Mouse (Mus musculus): ENCODE measurements around the gene Capn1. TPM values are rescaled to one million over a fixed set of nuclear protein-coding genes. Genes with fewer than 3 reads are reported as not detected.
A peak's percentile ranks its signal among the peaks of the same experiment; 100 is the strongest.

The Capn1 gene
- polyA plus RNA-seq, 2 experiments: 25.6 to 28.0 TPM

GRCm38 (mm10) chr19:5975676-5976075 is 40.0 kb downstream of the Capn1 start:
- peaks cover 0 to 4% of the 10 kb centered on the region in 2 experiments; a peak in 2 of 4 replicates for H3K4me1 ChIP-seq (replicated peaks; ENCODE audit: control insufficient read depth in 2 of 2, insufficient read depth in 2 of 2, low read length in 1 of 2)
- no peaks in the 10 kb centered on the region for H3K27me3 ChIP-seq (ENCODE audit: control insufficient read depth, insufficient read depth, low read length)
- WGBS (ENCODE audit: insufficient replicate concordance): 71% methylated on average over 4 of the region's 4 CpGs
- no peaks in the 10 kb centered on the region for H3K36me3 ChIP-seq (replicated peaks; ENCODE audit: control insufficient read depth, insufficient read depth, low read depth)
- TF ChIP-seq CTCF (IDR thresholded peaks at IDR 0.05; ENCODE audit: low read depth) (no peak), EP300 (IDR thresholded peaks at IDR 0.05; ENCODE audit: low read depth) (no peak)
- H3K4me2 ChIP-seq (ENCODE audit: low read depth): no peak overlapping the region
- no peak overlapping the region for H3K27ac ChIP-seq
- H3K9me3 ChIP-seq (ENCODE audit: control insufficient read depth, low read length): no peaks in the 10 kb centered on the region
- no peak overlapping the region for H3K4me3 ChIP-seq (ENCODE audit: insufficient read depth in 1 of 2, low read depth in 2 of 2, low read length in 2 of 2)
- DNase-seq (ENCODE audit: low read depth in 3 of 3, low spot score in 3 of 3): no peak
- ATAC-seq (ENCODE audit: insufficient read depth): no peak
- H3K9ac ChIP-seq (replicated peaks): no peak overlapping the region

GRCm38 (mm10) chr19:5975112-5975511 is 40.6 kb downstream of the Capn1 start:
- no peak overlapping the region for H3K4me3 ChIP-seq (ENCODE audit: insufficient read depth in 1 of 2, low read depth in 2 of 2, low read length in 2 of 2)
- DNase-seq (ENCODE audit: low read depth in 3 of 3, low spot score in 3 of 3) (no peak), ATAC-seq (ENCODE audit: insufficient read depth) (no peak)
- no peaks in the 10 kb centered on the region for H3K36me3 ChIP-seq (replicated peaks; ENCODE audit: control insufficient read depth, insufficient read depth, low read depth)
- H3K27me3 ChIP-seq (ENCODE audit: control insufficient read depth, insufficient read depth, low read length): no peaks in the 10 kb centered on the region
- H3K27ac ChIP-seq: no peak overlapping the region
- H3K4me2 ChIP-seq (ENCODE audit: low read depth): no peak overlapping the region
- no peaks in the 10 kb centered on the region for H3K9me3 ChIP-seq (ENCODE audit: control insufficient read depth, low read length)
- TF ChIP-seq CTCF (IDR thresholded peaks at IDR 0.05; ENCODE audit: low read depth) (no peak), EP300 (IDR thresholded peaks at IDR 0.05; ENCODE audit: low read depth) (no peak)
- H3K9ac ChIP-seq (replicated peaks): no peak overlapping the region
- H3K4me1 ChIP-seq (replicated peaks; ENCODE audit: control insufficient read depth in 2 of 2, insufficient read depth in 2 of 2, low read length in 1 of 2): peaks cover 0 to 2% of the 10 kb centered on the region in 2 experiments; a peak in 2 of 4 replicates
- WGBS (ENCODE audit: insufficient replicate concordance): 69% methylated on average over 4 of the region's 4 CpGs

- peak; percentile 94 for TF ChIP-seq EP300 (IDR thresholded peaks at IDR 0.05; ENCODE audit: low read depth)
- TF ChIP-seq CTCF (IDR thresholded peaks at IDR 0.05; ENCODE audit: low read depth): no peak
- Histone ChIP-seq H3K4me3 (ENCODE audit: insufficient read depth in 1 of 2, low read depth in 2 of 2, low read length in 2 of 2) (peak overlapping the region in 1 of 2 experiments; percentile 38; a peak in 2 of 4 replicates), H3K9me3 (ENCODE audit: control insufficient read depth, low read length) (no peaks in the 10 kb centered on the region), H3K27ac (peak overlapping the region; percentile 94), H3K36me3 (replicated peaks; ENCODE audit: control insufficient read depth, insufficient read depth, low read depth) (no peaks in the 10 kb centered on the region; the same call in 1 of the 2 replicates), H3K4me1 (replicated peaks; ENCODE audit: control insufficient read depth in 2 of 2, insufficient read depth in 2 of 2, low read length in 1 of 2) (peaks cover 42 to 50% of the 10 kb centered on the region in 2 experiments), H3K27me3 (ENCODE audit: control insufficient read depth, insufficient read depth, low read length) (no peaks in the 10 kb centered on the region), H3K4me2 (ENCODE audit: low read depth) (peak overlapping the region; percentile 79), H3K9ac (replicated peaks) (peak overlapping the region; percentile 66)
- peak; percentile 83 for ATAC-seq (ENCODE audit: insufficient read depth)
- DNase-seq (ENCODE audit: low read depth in 3 of 3, low spot score in 3 of 3): peak; percentile 75 to 83 (median 80)
- WGBS (ENCODE audit: insufficient replicate concordance): 12% methylated on average over 10 of the region's 10 CpGs
These were observed 48.0 kb downstream of the Capn1 start for GRCm38 (mm10) chr19:5967664-5968063.

- H3K4me3 ChIP-seq (ENCODE audit: insufficient read depth in 1 of 2, low read depth in 2 of 2, low read length in 2 of 2): peak overlapping the region; percentile 36 to 38; a peak in 3 of 4 replicates
- ATAC-seq (ENCODE audit: insufficient read depth) (peak; percentile 64), DNase-seq (ENCODE audit: low read depth in 3 of 3, low spot score in 3 of 3) (peak; percentile 73 to 79 (median 75))
- H3K4me1 ChIP-seq (replicated peaks; ENCODE audit: control insufficient read depth in 2 of 2, insufficient read depth in 2 of 2, low read length in 1 of 2): peaks cover 46 to 54% of the 10 kb centered on the region in 2 experiments
- TF ChIP-seq CTCF (IDR thresholded peaks at IDR 0.05; ENCODE audit: low read depth) (no peak), EP300 (IDR thresholded peaks at IDR 0.05; ENCODE audit: low read depth) (peak; percentile 48; the same call in 1 of the 2 replicates)
- peak overlapping the region; percentile 94 for H3K27ac ChIP-seq
- H3K4me2 ChIP-seq (ENCODE audit: low read depth): peak overlapping the region; percentile 79
- WGBS (ENCODE audit: insufficient replicate concordance): 17% methylated on average over 6 of the region's 6 CpGs
- no peaks in the 10 kb centered on the region for H3K27me3 ChIP-seq (ENCODE audit: control insufficient read depth, insufficient read depth, low read length)
- H3K9ac ChIP-seq (replicated peaks): peak overlapping the region; percentile 66
- no peaks in the 10 kb centered on the region for H3K9me3 ChIP-seq (ENCODE audit: control insufficient read depth, low read length)
- H3K36me3 ChIP-seq (replicated peaks; ENCODE audit: control insufficient read depth, insufficient read depth, low read depth): peaks cover 1% of the 10 kb centered on the region
These were observed 48.9 kb downstream of the Capn1 start for GRCm38 (mm10) chr19:5966786-5967185.

GRCm38 (mm10) chr19:5965910-5966309 is 49.8 kb downstream of the Capn1 start:
- Histone ChIP-seq H3K4me1 (replicated peaks; ENCODE audit: control insufficient read depth in 2 of 2, insufficient read depth in 2 of 2, low read length in 1 of 2) (peaks cover 46 to 54% of the 10 kb centered on the region in 2 experiments), H3K36me3 (replicated peaks; ENCODE audit: control insufficient read depth, insufficient read depth, low read depth) (peaks cover 9% of the 10 kb centered on the region), H3K9ac (replicated peaks) (peak overlapping the region; percentile 66), H3K27ac (peak overlapping the region; percentile 94), H3K9me3 (ENCODE audit: control insufficient read depth, low read length) (no peaks in the 10 kb centered on the region), H3K4me3 (ENCODE audit: insufficient read depth in 1 of 2, low read depth in 2 of 2, low read length in 2 of 2) (no peak overlapping the region), H3K4me2 (ENCODE audit: low read depth) (no peak overlapping the region; the same call in 1 of the 2 replicates), H3K27me3 (ENCODE audit: control insufficient read depth, insufficient read depth, low read length) (no peaks in the 10 kb centered on the region)
- WGBS (ENCODE audit: insufficient replicate concordance): 73% methylated on average over 2 of the region's 2 CpGs
- ATAC-seq (ENCODE audit: insufficient read depth): no peak
- no peak for DNase-seq (ENCODE audit: low read depth in 3 of 3, low spot score in 3 of 3)
- TF ChIP-seq EP300 (IDR thresholded peaks at IDR 0.05; ENCODE audit: low read depth): no peak
- TF ChIP-seq CTCF (IDR thresholded peaks at IDR 0.05; ENCODE audit: low read depth): no peak
